Mouse (Mus musculus) layer of hippocampus, adult 18-20 months (tissue): ENCODE measurements around the gene Ltbp3. TPM values are rescaled to one million over a fixed set of nuclear protein-coding genes. Genes with fewer than 3 reads are reported as not detected.

Source experiments
- DNase-seq, 2 experiments: peaks; one replicate each; pipeline ENCODE4 v3.0.0; 2022; ENCODE audit warnings: low spot score in 2 of 2
- long read RNA-seq: library from polyadenylated mRNA; stranded (forward); transcript quantifications from one replicate; pipeline ENCODE4 v2.0.0, GENCODE M21; 2021
- total RNA-seq, 2 experiments: library from RNA; stranded (reverse); gene quantifications; 2 replicates each; pipeline ENCODE4 v1.2.3; 2021

Gene Ltbp3
- total RNA-seq: 10 to 100 TPM; 24.3 to 27.3 TPM
- long read RNA-seq, partial matches to known transcripts: 2 of 3 reads
- long read RNA-seq, other reads (novel, unspliced or antisense): 1 of 3 reads

DNA sequence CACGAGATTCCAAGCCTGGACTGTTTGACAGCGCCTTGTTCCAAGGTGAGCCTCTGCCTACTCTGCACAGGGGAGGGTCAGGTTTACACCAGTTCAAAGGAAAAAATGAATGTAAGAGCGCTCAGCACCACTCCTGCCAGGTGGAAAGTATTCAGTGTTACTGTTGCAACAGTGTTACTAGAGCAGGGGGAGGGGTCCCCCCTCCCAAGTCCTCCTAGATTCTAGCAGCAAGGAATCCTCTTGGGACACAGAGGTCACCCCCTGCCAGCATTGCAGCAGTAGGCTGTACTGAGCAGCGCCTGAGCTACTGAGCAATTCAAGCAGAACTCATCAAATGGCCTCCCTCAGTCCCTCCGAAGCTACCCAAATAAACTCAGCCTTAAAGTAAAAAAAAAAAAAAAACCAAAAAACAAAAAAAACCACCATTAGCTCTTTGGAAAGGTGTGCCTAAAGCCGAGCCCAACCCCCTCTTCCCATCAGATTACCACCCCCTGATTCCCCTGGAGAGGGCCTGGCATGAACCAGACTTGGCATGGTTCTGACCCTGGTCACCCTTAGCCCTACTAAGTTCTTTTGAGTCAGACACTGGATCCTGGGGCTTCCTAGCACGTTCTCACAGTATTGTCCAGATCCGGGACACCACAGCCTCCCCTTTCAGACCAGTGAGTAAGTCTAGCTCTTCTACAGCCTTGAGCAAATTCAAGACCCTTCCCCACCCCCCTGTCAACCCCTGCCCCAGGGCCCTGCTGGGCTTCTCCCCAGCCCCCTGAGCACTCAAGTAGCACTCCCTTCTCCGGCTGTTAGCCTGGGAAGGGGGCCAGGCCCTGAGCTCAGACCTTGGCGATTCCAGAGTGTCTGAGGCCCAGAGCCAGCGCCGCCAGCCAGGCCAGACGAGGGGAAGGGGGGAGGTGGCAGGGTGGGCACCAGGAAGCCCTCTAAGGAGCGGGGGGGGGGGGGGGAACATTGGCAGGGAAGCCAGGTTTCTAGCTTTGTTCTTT, at the start of gene Ltbp3:
TSS of gene Ltbp3 (plus strand) at position 585 of the 998 bp plus-strand sequence.
- no peak for DNase-seq

DNA sequence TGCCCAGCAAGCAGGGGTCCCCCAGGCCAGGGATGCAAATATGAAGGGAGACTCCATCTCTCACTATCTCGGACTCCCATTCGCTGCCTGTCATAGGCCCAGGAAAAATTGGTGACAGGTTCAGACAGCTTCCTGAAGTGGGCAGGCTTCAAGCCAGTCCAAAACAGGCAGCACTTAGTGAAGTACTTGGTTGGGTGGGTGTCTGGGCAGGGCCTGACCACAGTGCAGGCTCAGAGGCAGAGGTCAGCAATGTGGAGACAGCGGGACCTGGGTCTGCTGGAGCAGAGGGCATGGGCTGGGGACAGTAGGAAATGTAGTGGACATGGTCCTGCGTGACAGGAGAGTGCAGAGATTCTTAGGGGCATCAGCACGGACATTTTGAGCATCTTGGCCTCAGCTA, 49.1 kb upstream of the Ltbp3 start:
- DNase-seq: no peak

DNA sequence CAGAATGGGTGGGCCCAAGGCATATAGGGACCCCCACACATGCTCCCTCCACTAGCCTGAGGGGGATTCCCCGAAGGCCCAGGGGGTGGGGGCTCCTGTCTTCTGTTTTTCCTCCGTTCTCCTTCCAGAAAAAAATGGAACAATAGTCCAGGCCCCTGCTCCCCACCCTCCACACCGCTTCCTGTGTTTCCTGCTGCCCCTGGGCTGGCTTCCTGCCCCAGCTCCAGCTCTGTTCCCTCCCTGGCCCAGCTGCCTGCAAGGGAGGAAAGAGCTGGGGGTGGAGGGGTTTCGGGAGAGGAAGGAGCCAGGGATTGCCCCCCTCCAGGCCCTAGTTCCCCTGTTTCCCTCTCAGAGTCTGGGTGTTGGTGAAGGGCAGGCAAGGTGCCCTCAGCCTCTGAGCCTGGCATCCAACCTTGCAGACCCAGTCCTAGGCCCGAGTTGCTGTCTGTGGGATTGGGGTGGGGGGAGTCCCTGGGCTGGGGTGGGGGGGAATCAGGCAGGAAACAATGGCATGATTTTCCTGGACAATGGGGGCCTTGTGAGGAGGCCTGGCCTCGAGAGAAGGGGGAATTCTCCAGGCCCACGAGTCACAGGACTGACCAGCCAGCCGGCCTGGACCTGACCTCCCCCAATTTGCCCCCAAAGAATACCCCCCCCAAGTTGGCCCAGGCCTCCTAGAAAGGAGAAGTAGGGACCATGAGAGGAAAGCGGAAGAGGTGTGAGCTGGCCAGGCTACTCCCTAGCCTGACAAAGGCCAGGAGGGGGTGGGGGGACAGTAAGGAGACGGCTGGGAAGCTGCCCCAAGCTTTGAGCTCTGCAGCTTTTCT, 48.4 kb upstream of the Ltbp3 start:
- no peak for DNase-seq

DNA sequence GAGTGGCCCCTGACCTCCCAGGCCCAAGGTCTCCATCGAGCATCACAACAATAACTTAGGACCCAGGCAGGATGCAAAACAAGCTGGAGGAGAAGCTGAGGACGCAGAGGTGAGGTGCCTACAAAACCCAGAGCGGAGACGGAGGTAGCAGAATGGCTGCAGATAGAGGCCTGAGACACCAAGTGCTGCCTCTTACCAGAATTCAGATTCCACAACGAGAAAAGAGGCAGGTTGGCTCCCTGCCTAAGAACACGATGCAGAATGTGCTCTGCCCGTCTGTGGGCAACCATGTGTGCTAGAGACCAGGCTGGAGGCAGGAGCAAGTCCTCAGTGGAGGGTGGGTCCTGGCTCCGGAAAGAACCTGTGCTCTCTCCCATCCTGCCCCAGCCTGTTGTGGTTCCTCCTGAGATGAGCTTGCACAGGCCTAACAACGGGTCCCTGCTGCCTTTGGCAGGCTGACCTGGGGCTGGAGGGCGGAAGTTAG, 47.7 kb upstream of the Ltbp3 start:
- peak in 1 of 2 experiments; percentile 63 for DNase-seq

DNA sequence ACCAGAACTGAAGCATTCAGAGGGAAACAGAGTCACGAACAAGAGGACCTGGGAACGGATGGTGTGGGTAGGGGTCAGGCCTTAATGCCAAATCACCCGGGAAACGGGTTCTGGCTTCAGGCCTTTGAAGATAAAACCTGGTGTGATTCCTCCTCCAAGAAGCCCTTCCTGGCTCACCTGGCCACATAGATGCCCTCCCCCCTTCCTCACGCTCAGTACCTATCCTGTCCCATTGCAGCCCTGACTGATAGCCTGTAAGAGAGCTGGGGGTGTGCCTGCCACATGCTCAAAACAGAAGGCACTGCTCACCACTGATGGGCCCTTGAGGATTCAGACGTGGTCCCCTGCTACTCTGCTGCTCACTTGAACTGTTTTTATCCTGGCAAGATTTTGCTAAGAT, 46.9 kb upstream of the Ltbp3 start:
- no peak for DNase-seq

DNA sequence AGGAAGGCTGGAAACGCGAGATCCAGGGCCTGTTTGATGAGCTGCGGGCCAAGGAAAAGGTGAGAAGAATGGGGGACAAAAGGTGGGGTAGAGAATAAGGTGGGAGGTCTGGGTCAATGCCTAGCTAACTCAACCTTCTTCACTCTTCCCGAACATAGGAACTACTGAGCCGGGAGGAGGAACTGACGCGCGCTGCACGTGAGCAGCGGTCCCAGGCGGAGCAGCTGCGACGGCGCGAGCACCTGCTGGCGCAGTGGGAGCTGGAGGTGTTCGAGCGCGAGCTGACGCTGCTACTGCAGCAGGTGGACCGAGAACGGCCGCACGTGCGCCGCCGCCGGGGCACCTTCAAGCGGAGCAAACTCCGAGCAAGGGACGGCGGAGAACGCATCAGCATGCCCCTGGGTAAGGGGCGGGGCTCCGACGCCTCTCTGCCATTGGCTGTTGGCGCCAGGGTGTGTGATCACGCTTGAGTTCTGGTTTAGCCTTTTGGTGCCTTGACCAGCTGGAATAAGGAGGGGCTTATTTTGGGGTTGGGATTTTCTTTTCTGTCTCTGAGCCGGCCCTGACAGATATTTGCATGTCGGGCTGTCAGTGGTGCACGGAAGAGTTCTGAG, 44.7 kb upstream of the Ltbp3 start:
- DNase-seq: no peak

DNA sequence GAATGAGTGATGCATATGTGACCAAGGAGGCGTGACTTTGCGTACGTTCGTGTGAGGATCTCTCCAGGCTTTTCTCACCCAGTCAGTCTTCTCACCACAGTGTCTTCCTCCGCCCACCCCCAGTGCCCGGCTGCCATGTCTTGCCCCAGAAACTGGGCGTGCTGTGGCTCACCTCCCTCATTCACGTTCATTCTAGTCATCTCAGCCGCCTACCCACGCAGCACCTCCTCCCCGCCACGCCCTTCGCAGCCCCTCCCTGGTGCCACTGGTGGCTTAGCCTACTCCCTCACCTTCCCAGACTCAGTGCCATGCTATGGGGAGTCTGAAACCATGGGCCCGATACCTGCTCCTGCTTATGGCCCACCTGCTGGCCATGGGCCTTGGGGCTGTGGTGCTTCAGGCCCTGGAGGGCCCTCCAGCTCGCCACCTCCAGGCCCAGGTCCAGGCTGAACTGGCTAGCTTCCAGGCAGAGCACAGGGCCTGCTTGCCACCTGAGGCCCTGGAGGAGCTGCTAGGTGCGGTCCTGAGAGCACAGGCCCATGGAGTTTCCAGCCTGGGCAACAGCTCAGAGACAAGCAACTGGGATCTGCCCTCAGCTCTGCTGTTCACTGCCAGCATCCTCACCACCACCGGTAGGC, 36.4 kb upstream of the Ltbp3 start, which contains the start of gene Kcnk7:
TSS of gene Kcnk7 (plus strand) at position 205 of the 638 bp plus-strand sequence.
- DNase-seq: no peak

DNA sequence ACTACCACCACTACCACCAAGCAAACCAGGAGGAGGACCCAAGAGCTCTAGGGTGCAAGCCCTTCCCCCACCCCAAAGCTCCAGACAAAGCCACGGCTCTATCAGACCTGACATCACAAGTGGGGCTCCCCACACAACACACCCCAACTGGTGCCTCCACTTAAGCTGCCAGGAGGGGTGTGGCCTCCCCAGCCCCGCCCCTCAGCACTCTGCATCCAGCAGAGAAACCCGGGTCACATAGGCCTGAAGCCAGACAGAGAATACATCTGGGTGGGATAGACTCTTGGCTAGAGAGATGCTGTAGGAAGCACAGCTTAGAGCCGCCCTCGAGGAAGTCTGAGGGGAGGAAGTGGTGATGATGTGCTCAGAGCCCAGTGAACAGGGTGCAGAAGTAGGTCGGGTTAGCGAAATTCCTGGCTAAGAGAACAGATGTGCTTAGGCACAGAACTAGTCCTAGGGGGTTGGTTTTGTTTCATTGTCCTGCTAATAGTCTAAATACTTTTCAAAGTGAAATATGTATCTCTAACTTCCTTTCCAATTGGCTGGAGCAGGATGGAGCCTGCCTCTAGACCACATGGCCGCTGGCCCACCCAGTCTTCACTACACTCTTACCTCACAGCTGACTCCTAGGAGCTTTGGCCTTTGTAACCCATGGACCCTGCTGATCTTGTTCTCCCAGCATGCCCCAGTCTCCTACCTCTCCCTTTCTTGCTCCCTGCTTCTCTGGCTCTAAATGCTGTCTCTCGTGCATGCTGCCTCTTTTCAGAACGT, 35.7 kb upstream of the Ltbp3 start:
- DNase-seq: no peak

DNA sequence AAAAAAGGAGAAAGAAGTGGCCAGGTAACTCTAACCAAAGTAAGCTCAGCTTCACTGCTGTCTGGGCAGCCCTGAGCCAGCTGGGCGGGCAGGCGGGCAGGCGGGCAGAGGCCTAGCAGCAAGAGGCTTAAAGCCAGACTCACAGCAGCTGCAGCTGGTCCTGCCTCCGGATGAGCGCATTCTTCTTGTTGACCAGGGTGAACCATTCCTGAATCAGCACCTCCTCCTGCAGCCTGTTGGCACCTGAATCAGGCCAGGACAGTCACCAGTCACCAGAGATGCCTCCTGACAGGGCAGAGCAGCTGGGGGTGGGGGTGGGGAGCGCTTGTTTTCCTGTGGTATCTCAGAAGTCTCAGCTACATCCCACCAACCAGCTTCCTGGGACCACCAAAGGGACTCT, 30.6 kb upstream of the Ltbp3 start:
- no peak for DNase-seq

DNA sequence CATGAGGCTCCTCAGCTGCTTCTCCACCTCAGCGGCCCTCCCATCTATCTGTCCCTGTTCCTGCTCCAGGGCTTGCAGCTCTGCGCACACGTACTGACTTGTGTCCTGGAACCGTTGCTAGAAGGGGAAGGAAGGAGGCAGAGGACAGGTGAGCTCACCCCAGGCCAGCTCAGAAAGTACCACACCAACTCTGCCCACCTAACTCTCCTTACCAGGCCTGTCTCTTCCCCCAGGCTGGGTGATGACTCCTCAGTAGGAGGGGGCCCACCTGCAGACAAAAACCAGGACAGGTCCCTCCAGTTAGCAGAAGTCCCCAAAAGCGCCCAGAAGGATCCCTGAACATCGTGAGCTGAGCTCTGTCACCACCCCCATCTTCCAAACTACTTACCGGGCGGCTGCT, 30.1 kb upstream of the Ltbp3 start:
- DNase-seq: no peak

DNA sequence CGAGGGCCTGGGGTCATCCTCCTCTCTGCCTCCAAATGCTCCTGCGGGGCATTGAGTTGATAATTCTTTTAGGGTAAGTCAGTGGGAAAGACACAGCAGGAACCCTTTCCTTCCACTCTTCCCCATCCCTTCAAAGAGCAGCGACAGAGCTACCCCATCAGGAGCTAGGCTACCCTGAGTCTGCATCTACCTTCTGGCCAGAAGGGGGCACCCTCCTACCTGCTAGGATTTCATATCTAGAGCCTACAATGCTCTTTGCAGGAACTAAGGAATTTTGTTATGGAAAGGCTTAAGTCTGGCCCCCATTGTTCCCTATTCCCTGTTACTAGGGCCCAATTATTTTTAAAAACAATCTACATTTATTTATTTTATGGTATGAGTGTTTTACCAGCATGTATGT, 29.5 kb upstream of the Ltbp3 start:
- peak in 1 of 2 experiments; percentile 90 for DNase-seq

DNA sequence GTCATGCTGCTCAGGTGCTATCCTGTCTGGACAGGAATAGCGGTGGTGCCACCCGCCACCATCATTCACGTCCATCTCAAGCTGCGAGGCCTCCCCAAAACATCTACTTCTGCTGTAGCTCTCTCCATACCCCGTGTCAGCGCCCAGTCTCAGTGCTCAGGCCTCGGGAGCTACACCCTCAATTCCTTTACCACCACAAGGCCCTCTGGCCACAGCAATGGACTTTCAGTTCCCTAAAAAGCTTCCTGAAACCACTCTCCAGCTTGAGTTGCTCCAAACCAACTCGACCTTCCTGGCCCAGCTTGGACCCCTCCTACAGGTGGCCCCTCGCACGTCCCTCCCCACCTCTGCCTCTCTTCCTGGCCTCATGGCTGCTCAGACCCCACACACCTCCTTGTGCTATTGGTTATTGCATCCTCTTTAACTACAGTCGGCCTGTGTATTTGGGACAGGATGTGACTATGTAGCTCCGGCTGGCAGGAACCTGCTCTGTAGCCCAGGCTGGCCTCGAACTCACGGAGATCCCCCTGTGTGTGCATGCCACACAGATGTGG, 28.7 kb upstream of the Ltbp3 start:
- no peak for DNase-seq

DNA sequence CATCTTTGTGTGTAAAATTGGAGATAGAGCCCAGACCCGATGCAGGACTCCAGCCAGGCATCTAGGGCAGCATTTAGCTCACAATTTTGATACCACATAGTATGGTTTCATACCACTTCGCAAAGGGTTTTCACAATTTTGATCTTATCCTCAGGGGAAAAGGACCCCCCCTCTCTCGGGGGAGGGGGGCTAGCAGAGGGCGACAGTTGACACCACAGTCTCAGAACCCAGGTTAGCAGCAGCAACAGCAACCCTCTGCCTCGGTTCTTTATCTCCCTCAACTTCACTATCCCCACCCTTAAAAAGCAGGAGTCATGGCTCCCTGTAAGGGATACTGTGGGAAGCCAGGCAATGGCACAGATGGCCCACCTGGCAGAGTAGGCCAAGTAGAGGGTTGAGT, 27.4 kb upstream of the Ltbp3 start:
- DNase-seq: no peak

DNA sequence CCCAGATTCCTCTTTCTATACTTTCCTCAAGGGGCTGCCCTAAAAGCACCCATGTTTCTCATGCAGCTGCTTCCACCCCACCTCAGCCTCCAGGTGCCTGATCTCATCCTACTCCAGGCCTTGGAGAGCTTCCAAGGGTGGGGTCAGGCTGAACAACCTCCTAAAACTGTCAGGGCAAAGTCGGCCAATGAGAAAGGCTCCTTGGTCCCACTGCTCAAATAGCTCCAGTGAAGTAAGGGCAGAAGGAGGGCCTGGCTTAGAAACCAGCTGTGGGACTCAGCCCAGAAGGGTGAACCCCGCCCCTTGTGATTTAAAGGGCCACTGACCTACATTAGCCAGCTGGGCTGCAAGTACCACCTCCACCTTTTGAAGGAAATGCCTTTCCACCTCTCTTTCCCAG, 27.0 kb upstream of the Ltbp3 start:
- DNase-seq: no peak

DNA sequence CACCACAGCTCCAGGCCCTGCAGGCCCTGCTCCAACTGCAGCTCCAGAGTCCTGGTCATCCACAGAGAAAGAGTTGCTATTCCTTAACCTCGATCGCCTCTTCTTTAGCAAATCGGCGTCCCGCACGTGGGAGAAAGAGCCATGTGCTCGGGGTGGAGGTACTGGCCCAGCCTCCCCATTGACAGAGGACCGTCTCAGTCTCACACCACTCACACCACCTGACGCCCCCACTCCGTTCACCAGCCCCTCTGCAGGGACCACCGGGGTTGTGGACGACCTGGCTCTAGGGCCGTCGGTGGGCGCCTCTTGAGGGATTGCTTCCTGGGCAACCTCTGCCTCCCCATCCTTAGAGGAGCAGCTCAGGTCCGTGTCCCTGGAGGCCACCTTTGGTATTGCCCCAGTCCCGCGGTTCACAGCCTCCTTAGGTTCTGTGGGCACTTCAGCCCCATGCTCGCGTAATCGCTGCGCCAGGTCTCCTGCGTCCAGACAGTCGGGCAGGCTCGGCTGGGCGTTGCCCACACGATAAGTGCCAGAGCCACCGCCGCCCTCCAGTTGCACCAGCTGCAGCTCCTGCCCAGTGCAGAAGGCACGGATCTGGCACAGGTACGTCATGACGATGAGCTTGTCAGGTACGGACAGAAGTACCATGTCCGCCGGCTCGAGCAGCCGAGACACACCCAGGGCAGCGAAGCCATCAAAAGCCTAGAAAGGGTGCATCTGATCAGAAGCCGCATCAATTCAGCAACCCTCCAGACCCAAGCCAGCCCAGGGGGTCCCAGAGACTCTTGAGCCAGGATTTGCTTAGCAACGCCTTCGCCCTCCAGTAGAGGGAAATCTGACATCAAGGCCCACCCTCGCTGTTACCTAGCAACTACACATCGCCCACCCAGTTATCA, 24.7 kb upstream of the Ltbp3 start:
- peak; percentile 50 to 68 for DNase-seq

DNA sequence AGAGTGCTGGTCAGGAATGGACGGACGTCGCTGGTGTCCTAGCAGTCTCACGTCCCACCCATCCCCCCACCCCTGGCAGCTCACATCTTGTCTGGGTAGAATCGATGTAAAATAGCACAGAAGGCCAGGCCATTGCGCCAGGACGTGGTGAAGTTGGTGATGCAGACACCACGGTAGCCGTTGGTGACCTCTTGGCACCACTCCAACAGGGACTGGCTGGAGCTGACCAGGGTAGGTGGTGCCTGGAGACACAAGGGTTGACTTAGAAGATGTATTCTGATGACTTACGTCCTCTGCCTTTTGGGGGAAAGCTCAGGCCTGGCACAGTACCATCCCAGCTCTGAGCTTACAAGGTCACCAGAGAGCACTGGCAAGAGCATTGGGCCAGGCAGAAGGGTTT, 23.7 kb upstream of the Ltbp3 start:
- no peak for DNase-seq

DNA sequence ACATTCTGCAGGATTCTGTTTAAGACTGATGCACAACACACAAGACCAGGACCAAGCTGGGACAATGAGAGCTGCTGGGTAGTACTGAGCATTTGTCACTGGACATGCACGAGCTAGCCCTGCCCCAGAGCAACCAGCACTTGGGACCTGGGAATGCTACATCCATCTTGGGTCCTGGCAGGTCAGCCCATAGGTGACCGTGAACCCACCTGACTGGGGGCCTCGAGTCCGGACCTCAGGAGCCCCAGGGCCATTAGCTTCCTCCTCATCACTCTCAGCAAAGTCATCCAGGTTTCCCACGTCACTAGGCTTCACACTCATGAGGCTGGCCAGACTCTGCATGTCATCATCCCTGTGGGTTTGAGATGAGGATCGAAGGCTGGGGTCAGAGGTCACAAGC, 19.5 kb upstream of the Ltbp3 start:
- no peak for DNase-seq

DNA sequence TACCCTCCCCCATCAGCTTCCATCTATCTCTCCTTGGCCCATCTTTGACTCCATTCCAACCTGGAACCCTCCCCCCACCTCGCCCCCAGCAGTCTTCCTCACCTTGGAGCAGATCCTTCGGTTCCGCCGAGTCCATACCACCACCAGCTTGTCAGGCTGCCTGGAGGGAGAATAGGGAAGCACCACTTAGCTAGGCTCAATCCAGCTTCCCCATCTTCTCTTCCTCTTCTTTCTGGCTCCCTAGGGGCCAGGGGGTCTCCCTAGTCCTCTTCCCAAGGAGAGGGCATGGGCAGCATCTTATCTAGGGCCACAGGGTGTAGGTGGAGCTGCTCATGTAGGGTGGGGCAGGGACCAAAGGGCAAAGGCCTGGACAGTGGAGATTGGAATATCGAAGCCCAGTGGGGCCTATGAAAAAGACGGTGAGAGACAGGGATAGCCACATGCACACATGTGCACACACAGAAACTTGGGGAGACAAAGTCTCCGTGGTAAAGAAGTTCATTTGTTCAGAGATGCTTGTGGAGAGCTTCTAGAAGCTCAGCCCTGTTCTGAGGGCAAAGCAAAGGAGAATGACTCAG, 17.8 kb upstream of the Ltbp3 start:
- DNase-seq: no peak
